ENCODE assay signal across 8 mouse cellular contexts in genomic region chr3:68056373-68057275, GRCm38 (mm10). TPM values are rescaled to one million over a fixed set of nuclear protein-coding genes. Genes with fewer than 3 reads are reported as not detected.
DNase-seq lines count a peak whose midpoint lies in the region; ATAC-seq and TF ChIP-seq lines count a peak whose summit lies in the region.

No protein-coding gene starts in this region.

- TF ChIP-seq CTCF in left cerebral cortex, adult 2 months (IDR thresholded peaks at IDR 0.05), result peak; percentile 89

- 54% methylated on average over 23 of the region's 23 CpGs for WGBS in limb, embryonic 13.5 days
- WGBS in midbrain, embryonic 14.5 days, result 60% methylated on average over 23 of the region's 23 CpGs

- no peaks in the 10 kb centered on the region for H3K9me3 ChIP-seq in limb, embryonic 13.5 days
- no peaks in the 10 kb centered on the region for H3K9me3 ChIP-seq in midbrain, embryonic 14.5 days (ENCODE audit: control insufficient read depth, low read length)

- intact Hi-C loops in left cerebral cortex, adult 2 months (cut with DNase I), result loop anchor here (1.0 to 10.0 kb wide), 3 partner anchors 487 to 658 kb away; no protein-coding TSS in a partner anchor

- DNase-seq in left cerebral cortex, adult 2 months (ENCODE audit: extremely low spot score in 1 of 2, low spot score in 2 of 2), result peak; percentile 69 to 86
- no peak for DNase-seq in left cerebral cortex, adult 11 months (ENCODE audit: low spot score)
- DNase-seq in embryo, embryonic 10 days (ENCODE audit: low spot score), result peak; percentile 79
- peak; percentile 50 for DNase-seq in kidney, adult 11 months
- DNase-seq in midbrain, embryonic 14.5 days, result peak; percentile 91
- peak; percentile 24 to 65 for DNase-seq in spleen, adult 18-20 months

- H3K9ac ChIP-seq in limb, embryonic 13.5 days, result no peak overlapping the region
- H3K9ac ChIP-seq in midbrain, embryonic 14.5 days (replicated peaks; ENCODE audit: low read length), result no peak overlapping the region

- no peaks in the 10 kb centered on the region for H3K36me3 ChIP-seq in limb, embryonic 13.5 days
- no peaks in the 10 kb centered on the region for H3K36me3 ChIP-seq in midbrain, embryonic 14.5 days (ENCODE audit: control insufficient read depth, insufficient read depth, low read length)

- peak; percentile 78 for ATAC-seq in granulocyte monocyte progenitor cell, adult 5-6 weeks (replicated peaks; ENCODE audit: poor library complexity, severe bottlenecking)
- no peak for ATAC-seq in limb, embryonic 13.5 days (ENCODE audit: low FRiP score, low read depth)
- ATAC-seq in midbrain, embryonic 14.5 days (ENCODE audit: low FRiP score, low TSS enrichment), result no peak

- peak overlapping the region; percentile 45 for H3K4me3 ChIP-seq in left cerebral cortex, adult 2 months
- H3K4me3 ChIP-seq in limb, embryonic 13.5 days, result peak overlapping the region; percentile 16
- H3K4me3 ChIP-seq in midbrain, embryonic 14.5 days (replicated peaks; ENCODE audit: low read depth, low read length), result no peak overlapping the region; the same call in 1 of the 2 replicates

- H3K4me1 ChIP-seq in limb, embryonic 13.5 days, result no peaks in the 10 kb centered on the region
- no peaks in the 10 kb centered on the region for H3K4me1 ChIP-seq in midbrain, embryonic 14.5 days (ENCODE audit: control insufficient read depth, insufficient read depth, low read length)

- H3K27ac ChIP-seq in left cerebral cortex, adult 2 months, result no peak overlapping the region
- H3K27ac ChIP-seq in limb, embryonic 13.5 days, result no peak overlapping the region
- no peak overlapping the region for H3K27ac ChIP-seq in midbrain, embryonic 14.5 days (replicated peaks; ENCODE audit: low read depth, low read length)

- H3K4me2 ChIP-seq in limb, embryonic 13.5 days (replicated peaks), result peak overlapping the region; percentile 37
- H3K4me2 ChIP-seq in midbrain, embryonic 14.5 days (ENCODE audit: low read length), result peak overlapping the region; percentile 33

- H3K27me3 ChIP-seq in limb, embryonic 13.5 days, result peaks cover 33% of the 10 kb centered on the region
- no peaks in the 10 kb centered on the region for H3K27me3 ChIP-seq in midbrain, embryonic 14.5 days (ENCODE audit: control insufficient read depth, insufficient read depth, low read length)

RNA-seq across cellular contexts. Expression of gene Schip1, which starts 8.0 kb away (rescaled TPM):
- total RNA-seq in left cerebral cortex, adult 2 months (2021), result 100 to 1,000 TPM; 261 to 282 TPM
- total RNA-seq in granulocyte monocyte progenitor cell, adult 5-6 weeks (2014; fragmentation: Nextera tagmentation), result 0.30 and 5.2 TPM in 2 replicates
- 2.5 and 3.2 TPM in 2 replicates for total RNA-seq in granulocyte monocyte progenitor cell, adult 5-6 weeks (2017)
- 20.9 and 21.4 TPM in 2 replicates for polyA plus RNA-seq in limb, embryonic 13.5 days (2015; fragmentation: Nextera tagmentation; extraction: Ambion mirVana)
- polyA plus RNA-seq in midbrain, embryonic 14.5 days (2014; fragmentation: Nextera tagmentation; extraction: Ambion mirVana), result 152 and 154 TPM in 2 replicates

Comparison
In these comparisons a context has a peak if more than half of its experiments do, and no peak if none do; other contexts are left out.
1. RNA of gene Schip1, which starts 8.0 kb away (total RNA-seq): 261 to 282 TPM in left cerebral cortex, adult 2 months; 0.30 to 5.2 TPM in granulocyte monocyte progenitor cell, adult 5-6 weeks; every median in the first group is over 10 times any median in the second.